Mouse (Mus musculus) erythroblast, embryonic 14.5 days (primary cell): ENCODE results near the gene Arhgap23.

Source experiments
- GATA1 ChIP-seq: IDR thresholded peaks from 2 replicates; pipeline ENCODE4 v1.6.1; 2012; ENCODE audit warnings: low read length, inconsistent platforms, mixed read lengths
- TAL1 ChIP-seq: IDR thresholded peaks from 3 replicates; pipeline ENCODE4 v1.6.1; 2012; ENCODE audit warnings: low read length, inconsistent platforms, mixed read lengths

DNA sequence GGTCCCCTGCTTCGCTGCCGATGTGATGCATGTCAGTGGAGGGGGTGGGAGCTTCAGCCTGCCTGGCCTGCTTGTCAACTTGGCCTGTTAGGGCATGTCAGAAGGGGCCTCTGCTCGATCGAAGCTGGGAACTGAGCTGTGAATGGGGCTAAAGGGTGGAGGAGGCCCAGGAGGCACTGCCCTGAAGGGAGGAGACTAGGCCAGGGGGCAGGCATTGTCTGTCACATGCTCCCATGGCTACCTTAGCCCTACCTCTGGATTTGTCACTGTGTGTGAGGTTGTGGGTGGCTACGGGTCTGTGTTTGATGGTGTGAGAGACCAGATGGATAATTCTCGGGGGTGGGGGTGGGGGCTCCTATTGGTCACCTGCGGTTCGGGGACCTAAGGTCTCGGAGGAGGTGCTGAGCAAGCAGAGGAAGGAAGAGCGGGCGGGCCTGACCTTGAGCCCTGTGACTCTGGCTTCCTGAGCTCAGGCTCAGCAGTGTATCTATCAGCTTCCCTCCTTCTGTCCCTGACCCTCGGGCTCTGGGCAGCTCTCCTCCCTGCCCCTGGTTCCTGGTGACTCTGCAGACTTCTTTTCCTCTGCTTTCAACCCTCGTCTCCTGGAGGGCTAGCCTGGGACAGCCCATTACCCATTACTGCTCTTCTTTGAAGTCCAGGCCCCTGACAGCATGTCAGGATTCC, 20.6 kb downstream of the Arhgap23 start:
- TF ChIP-seq GATA1 (no peak), TAL1 (no peak)
